Mouse (Mus musculus) left cerebral cortex, postnatal 10 days (tissue): ENCODE data around the gene E130114P18Rik. TPM values are rescaled to one million over a fixed set of nuclear protein-coding genes. Genes with fewer than 3 reads are reported as not detected.
A peak's percentile ranks its signal among the peaks of the same experiment; 100 is the strongest.

Source experiments
- DNase-seq, 2 experiments: peaks; one replicate each; pipeline ENCODE4 v3.0.0; 2021 to 2022; ENCODE audit warnings: low spot score in 2 of 2, mixed read lengths in 1 of 2; ENCODE audit errors: extremely low spot score in 1 of 2
- intact Hi-C: fragments of 180-260 bp; cut with DNase I; formaldehyde crosslinking; loops from one replicate; pipeline ENCODE4 v1.15.1; 2025
- total RNA-seq, 2 experiments: library from RNA; stranded (reverse); gene quantifications; 2 replicates each; pipeline ENCODE4 v1.2.3; 2021

E130114P18Rik gene
- total RNA-seq, 2 experiments from 2014 or later: 6.1 to 6.9 TPM

- no peak for DNase-seq
Measured at GRCm38 (mm10) chr4:97640385-97640784, 137.5 kb downstream of the E130114P18Rik start.

GRCm38 (mm10) chr4:97636569-97636968 is 141.3 kb downstream of the E130114P18Rik start:
- DNase-seq: no peak
- intact Hi-C loops: no loop called here

More at GRCm38 (mm10) chr4:97640385-97640784, 137.5 kb downstream of the E130114P18Rik start:
- intact Hi-C loops: no loop called here

- intact Hi-C loops: no loop called here
- no peak for DNase-seq
Measured at GRCm38 (mm10) chr4:97635757-97636292, 142.1 kb downstream of the E130114P18Rik start.

GRCm38 (mm10) chr4:97635296-97635755 is 142.6 kb downstream of the E130114P18Rik start:
- intact Hi-C loops: no loop called here
- no peak for DNase-seq

- no peak for DNase-seq
- intact Hi-C loops: no loop called here
Measured at GRCm38 (mm10) chr4:97628881-97629605, 148.8 kb downstream of the E130114P18Rik start.

- intact Hi-C loops: no loop called here
- peak in 1 of 2 experiments; percentile 20 for DNase-seq
Measured at GRCm38 (mm10) chr4:97626002-97626720, 151.7 kb downstream of the E130114P18Rik start.

- DNase-seq: peak in 1 of 2 experiments; percentile 24
- intact Hi-C loops: no loop called here
Measured at GRCm38 (mm10) chr4:97623165-97623564, 154.7 kb downstream of the E130114P18Rik start.

- DNase-seq: no peak
- intact Hi-C loops: no loop called here
Measured at GRCm38 (mm10) chr4:97621731-97622130, 156.1 kb downstream of the E130114P18Rik start.

- DNase-seq: peak in 1 of 2 experiments; percentile 24
- intact Hi-C loops: no loop called here
Measured at GRCm38 (mm10) chr4:97620409-97620808, 157.5 kb downstream of the E130114P18Rik start.

GRCm38 (mm10) chr4:97618668-97619373 is 159.1 kb downstream of the E130114P18Rik start:
- peak; percentile 59 to 68 for DNase-seq
- intact Hi-C loops: no loop called here

GRCm38 (mm10) chr4:97615031-97615430 is 162.8 kb downstream of the E130114P18Rik start:
- intact Hi-C loops: no loop called here
- no peak for DNase-seq

- peak; percentile 66 to 71 for DNase-seq
- intact Hi-C loops: no loop called here
Measured at GRCm38 (mm10) chr4:97611251-97611847, 166.5 kb downstream of the E130114P18Rik start.

GRCm38 (mm10) chr4:97609831-97610727 is 167.8 kb downstream of the E130114P18Rik start:
- peak in 1 of 2 experiments; percentile 48 for DNase-seq
- intact Hi-C loops: no loop called here

- intact Hi-C loops: no loop called here
- no peak for DNase-seq
Measured at GRCm38 (mm10) chr4:97609329-97609728, 168.5 kb downstream of the E130114P18Rik start.

- DNase-seq: no peak
- intact Hi-C loops: no loop called here
Measured at GRCm38 (mm10) chr4:97608728-97609127, 169.2 kb downstream of the E130114P18Rik start.

- no peak for DNase-seq
- intact Hi-C loops: no loop called here
Measured at GRCm38 (mm10) chr4:97608134-97608533, 169.7 kb downstream of the E130114P18Rik start.

- intact Hi-C loops: no loop called here
- DNase-seq: no peak
Measured at GRCm38 (mm10) chr4:97607169-97607568, 170.7 kb downstream of the E130114P18Rik start.

- intact Hi-C loops: no loop called here
- no peak for DNase-seq
Measured at GRCm38 (mm10) chr4:97606524-97606923, 171.4 kb downstream of the E130114P18Rik start.
